Mouse (Mus musculus) fibroblast of lung, adult 2 months (primary cell): ENCODE measurements at regions not wholly inside any gene's neighbourhood (a gene's known extent, or its start where the extent isn't known, plus 50 kb on each side); places are given as distances from the start of the nearest gene placed in this dataset.

Experiments used
- DNase-seq: peaks from one replicate; pipeline ENCODE4 v3.0.0-alpha.2; 2011; ENCODE audit warnings: low read depth

GRCm38 (mm10) chr13:3752334-3752733 lies 51.8 kb downstream of the Calml3 start:
- DNase-seq: no peak

- DNase-seq: no peak
These were observed 52.9 kb downstream of the Calml3 start for GRCm38 (mm10) chr13:3751222-3751621.

GRCm38 (mm10) chr13:3750756-3751155 lies 53.4 kb downstream of the Calml3 start:
- peak; percentile 69 for DNase-seq

DNA sequence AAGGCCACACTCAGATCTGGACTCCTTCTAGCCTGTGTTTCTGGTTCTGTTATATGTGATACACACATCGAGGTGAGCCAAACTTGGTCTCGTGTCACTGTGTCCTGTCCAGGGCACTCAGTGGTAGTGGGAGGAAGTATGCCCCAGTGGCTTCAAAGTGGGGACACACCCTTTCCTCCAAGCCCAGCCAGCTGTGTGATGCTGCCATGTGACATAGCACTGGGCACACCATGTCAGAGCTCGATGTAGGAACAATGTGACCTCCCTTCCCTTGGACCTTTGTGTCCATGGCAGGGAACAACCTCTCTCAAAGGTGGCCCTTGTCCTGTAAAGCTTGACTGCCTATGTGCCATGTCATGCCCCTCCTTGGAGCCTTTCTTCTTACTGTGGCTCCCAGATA lies 54.5 kb downstream of the Calml3 start:
- no peak for DNase-seq

GRCm38 (mm10) chr13:3748859-3749258 lies 55.3 kb downstream of the Calml3 start:
- no peak for DNase-seq

- DNase-seq: no peak
These were observed 57.6 kb downstream of the Calml3 start for GRCm38 (mm10) chr13:3746524-3746923.

GRCm38 (mm10) chr13:3744870-3745269 lies 59.2 kb downstream of the Calml3 start:
- DNase-seq: no peak

- no peak for DNase-seq
These were observed 60.2 kb downstream of the Calml3 start for GRCm38 (mm10) chr13:3743692-3744457.

DNA sequence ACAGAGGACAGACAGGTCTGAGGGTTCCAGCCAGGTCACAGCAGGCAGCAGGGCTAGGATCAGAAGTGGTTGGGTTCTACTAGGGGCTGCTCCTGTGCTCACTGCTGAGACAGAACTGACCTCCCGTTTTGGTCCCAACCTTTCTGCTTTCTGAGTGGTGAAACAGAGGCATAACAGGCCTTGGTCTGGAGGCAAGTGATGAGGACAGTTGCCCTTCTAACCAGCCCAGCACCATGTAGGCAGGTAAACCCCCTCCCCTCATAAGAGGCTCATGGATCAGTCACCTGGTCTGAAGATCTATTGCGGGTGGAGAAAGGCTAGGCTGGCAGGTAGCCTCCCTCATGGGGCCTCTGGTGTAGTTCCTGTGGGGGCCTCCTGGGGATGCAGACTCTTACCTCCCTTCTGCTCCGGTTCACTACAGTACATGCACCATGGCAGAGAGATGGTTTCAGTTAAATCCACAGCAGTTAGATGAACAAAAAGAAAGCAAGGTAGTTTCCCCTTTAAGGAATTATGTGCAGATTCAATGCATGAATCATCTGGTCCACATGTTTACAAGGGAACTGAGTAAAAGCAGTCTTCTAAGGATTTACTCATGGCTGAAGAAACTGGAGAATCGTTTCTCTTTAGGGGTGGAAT lies 61.2 kb downstream of the Calml3 start:
- DNase-seq: no peak

DNA sequence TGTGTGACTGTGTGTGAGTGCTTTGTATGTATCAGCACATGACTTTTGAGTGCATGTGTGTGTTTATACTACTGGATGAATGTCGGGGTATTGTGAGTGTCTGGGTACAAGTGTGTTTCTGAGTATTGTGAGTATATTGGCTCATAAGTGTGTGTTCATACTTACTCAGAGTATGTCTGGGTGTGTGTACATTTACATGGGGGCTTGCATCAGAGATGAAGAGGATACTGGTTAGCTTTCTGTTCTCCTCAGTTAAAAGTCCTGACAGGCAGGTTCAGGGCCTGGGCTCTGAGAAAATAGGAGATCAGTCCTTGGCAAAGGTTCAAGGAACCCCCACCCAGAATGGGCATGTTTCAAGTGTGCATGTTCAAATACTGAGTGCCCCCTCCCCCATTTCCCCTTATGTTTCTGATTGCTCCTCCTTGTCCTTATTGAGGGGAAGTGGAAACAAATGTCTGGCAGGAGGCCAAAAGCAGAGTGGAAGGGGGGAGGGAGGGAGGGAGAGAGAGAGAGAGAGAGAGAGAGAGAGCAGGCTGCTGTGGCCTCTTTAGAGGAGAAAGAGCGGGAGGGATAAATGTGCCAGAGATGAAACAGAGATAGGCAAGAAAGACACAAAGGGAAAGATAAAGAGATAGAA lies 61.9 kb downstream of the Calml3 start:
- no peak for DNase-seq

GRCm38 (mm10) chr13:3730699-3731021 lies 73.5 kb downstream of the Calml3 start:
- no peak for DNase-seq

- DNase-seq: no peak
These were observed 74.0 kb downstream of the Calml3 start for GRCm38 (mm10) chr13:3729926-3730698.

DNA sequence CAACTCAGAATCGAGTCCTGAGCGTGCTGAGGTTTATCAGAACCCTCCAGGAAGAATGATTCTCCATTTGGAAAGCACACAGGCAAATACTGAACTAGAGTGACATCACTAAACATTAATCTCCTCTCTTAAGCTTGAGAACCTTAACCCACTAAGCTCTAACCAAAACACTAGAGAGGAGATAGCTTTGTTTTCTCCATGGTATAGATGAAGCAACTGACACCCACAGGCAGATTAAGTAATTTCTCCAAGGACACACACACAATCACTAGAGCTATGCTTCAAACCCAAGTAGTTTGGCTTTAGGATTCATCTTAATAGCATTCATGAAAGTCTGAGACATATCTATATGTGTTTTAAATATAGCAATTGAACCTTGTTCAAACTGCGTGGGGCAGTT lies 75.2 kb downstream of the Calml3 start:
- no peak for DNase-seq

GRCm38 (mm10) chr13:3726331-3726781 lies 77.8 kb downstream of the Calml3 start:
- no peak for DNase-seq

GRCm38 (mm10) chr13:3725803-3726202 lies 78.3 kb downstream of the Calml3 start:
- DNase-seq: no peak

DNA sequence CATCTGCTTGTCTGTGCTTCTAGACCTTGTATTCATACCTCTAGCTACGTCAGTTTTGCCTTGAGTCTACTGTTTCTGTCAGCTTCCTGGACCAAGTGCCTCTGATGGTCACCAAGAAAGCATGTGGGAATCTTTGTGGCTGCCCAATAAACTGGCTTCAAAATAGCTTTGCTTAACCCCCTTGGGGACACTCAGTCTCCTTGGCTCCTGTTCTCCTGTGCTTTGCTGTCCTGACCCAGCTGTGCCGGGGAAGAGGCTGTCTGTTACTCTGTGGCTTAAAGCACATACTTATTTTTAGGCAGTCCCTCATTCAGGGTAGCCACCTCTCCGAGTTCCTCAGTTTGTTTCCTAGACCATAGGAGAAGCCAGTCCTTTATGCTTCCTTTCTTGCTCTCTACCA lies 79.8 kb downstream of the Calml3 start:
- DNase-seq: no peak

GRCm38 (mm10) chr13:3723458-3724143 lies 80.5 kb downstream of the Calml3 start:
- no peak for DNase-seq

GRCm38 (mm10) chr13:3715019-3715418 lies 81.2 kb downstream of the Asb13 start:
- no peak for DNase-seq

- no peak for DNase-seq
These were observed 78.8 kb downstream of the Asb13 start for GRCm38 (mm10) chr13:3712497-3713160.

- DNase-seq: no peak
These were observed 78.3 kb downstream of the Asb13 start for GRCm38 (mm10) chr13:3712088-3712487.

DNA sequence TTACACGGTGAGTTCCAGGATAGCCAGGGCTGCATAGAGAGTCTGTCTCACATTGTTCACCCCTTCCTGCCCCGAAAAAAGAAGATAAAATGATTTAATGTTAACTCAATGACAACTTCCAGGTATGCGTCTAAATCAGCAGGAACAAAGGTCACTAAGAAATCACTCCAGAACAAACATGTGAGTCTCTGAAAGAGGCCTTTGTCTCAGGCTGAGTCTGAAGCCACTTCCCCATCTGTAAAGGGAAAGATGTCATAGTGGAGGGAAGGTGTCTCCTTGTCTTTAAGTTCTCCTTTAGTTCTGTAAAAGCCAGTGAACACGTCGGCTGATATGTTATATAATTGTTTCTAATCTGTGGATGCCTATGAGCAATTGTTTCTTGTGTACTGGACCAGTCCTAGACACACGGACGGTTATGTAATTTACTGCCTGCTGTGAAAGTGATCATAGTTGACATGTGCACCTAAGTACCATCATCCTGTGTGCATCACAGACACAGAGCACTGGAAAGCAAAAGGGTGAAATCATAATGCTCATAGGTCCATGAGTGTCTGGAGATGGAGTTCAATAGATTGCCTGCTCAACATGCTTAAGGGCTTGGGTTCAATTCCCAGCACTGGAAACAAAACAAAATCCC lies 76.3 kb downstream of the Asb13 start:
- DNase-seq: no peak
